Mouse (Mus musculus): ENCODE results near the gene Map2k5.

DNA sequence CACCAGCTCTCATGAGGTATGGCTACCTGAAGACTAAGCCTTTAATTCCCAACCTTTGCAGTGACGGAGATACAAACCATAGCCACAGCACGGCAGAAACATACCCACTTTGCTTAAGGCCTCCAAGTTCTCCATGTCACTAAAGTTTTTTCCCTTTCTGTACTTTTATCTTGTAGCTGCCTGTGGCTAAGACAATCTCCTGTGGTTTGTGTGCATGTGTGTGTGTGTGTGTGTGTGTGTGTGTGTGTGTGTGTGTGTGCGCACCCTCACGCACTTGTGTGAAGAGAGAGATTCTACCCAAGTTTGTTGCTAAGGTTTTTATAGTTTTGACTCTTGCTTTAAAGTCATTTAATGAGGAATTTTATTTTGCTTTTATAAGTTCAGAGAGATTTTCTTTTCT, 5.1 kb upstream of the Map2k5 start:
- no peak for TF ChIP-seq CTCF (conservative IDR thresholded peaks at IDR 0.05; ENCODE audit: low read length)
- TF ChIP-seq POU5F1 (IDR thresholded peaks at IDR 0.05; ENCODE audit: borderline replicate concordance, low read length), result no peak
- no peak for TF ChIP-seq NANOG (IDR thresholded peaks at IDR 0.05; ENCODE audit: borderline replicate concordance, low read length)
